Mouse (Mus musculus) forebrain, postnatal 0 days (tissue): Measurements from ENCODE around the gene Usp32. TPM values are rescaled to one million over a fixed set of nuclear protein-coding genes. Genes with fewer than 3 reads are reported as not detected.
"Not testable (repeated sequence)": the region's sequence is repeated elsewhere in the genome, so short reads cannot be mapped to it uniquely, and the experiment has no call there.

Source experiments
- ATAC-seq: fragments of 200-750 bp; cut with Nextera tagmentation; 2 replicates; pipeline ENCODE4 v1.8.0; 2017; ENCODE audit warnings: mild to moderate bottlenecking, moderate library complexity
- DNase-seq: peaks from one replicate; pipeline ENCODE4 v3.0.0-alpha.2; 2015
- H3K27ac ChIP-seq: fragments of 300-500 bp; sonication (generic); 2 replicates; pipeline ENCODE4 v1.5.1; 2014; ENCODE audit warnings: low read depth, mild to moderate bottlenecking, antibody characterized with exemption, low read length, moderate library complexity, mixed read lengths
- H3K27me3 ChIP-seq: fragments of 300-500 bp; sonication (generic); 2 replicates; pipeline ENCODE4 v1.6.1; 2014; ENCODE audit warnings: mild to moderate bottlenecking, low read length, mixed read lengths; ENCODE audit not compliant: insufficient read depth
- H3K36me3 ChIP-seq: fragments of 300-500 bp; sonication (generic); 2 replicates; pipeline ENCODE4 v1.6.1; 2014; ENCODE audit warnings: mild to moderate bottlenecking, moderate library complexity; ENCODE audit not compliant: insufficient read depth
- H3K4me1 ChIP-seq: fragments of 300-500 bp; sonication (generic); 2 replicates; pipeline ENCODE4 v1.6.1; 2014; ENCODE audit warnings: antibody characterized with exemption; ENCODE audit not compliant: insufficient read depth
- H3K4me2 ChIP-seq: fragments of 300-500 bp; sonication (generic); 2 replicates; pipeline ENCODE4 v1.6.1; 2014; ENCODE audit warnings: low read depth, mild to moderate bottlenecking, moderate library complexity
- H3K4me3 ChIP-seq: fragments of 300-500 bp; sonication (generic); 2 replicates; pipeline ENCODE4 v1.5.1; 2014; ENCODE audit warnings: low read depth, low read length, mixed read lengths
- H3K9ac ChIP-seq: fragments of 300-500 bp; sonication (generic); 2 replicates; pipeline ENCODE4 v1.6.1; 2014; ENCODE audit warnings: mild to moderate bottlenecking
- H3K9me3 ChIP-seq: fragments of 300-500 bp; sonication (generic); 2 replicates; pipeline ENCODE4 v1.6.1; 2016; ENCODE audit warnings: low read length
- CTCF ChIP-seq: sonication (generic); IDR thresholded peaks from 2 replicates; pipeline ENCODE4 v1.5.1; 2016; ENCODE audit warnings: antibody characterized with exemption, control low read depth, low read depth
- WGBS: fragments of 180-500 bp; shearing (Covaris S2); extraction: QIAGEN DNeasy Blood & Tissue Kit; methylation state at CpG from one replicate; pipeline ENCODE4 v1.1.7; 2014; 5-methylcytosine and 5-hydroxymethylcytosine counted together
- polyA plus RNA-seq: library from polyadenylated mRNA; unstranded; fragments of >200 nt; fragmentation: Nextera tagmentation; extraction: Ambion mirVana; gene quantifications from 2 replicates; pipeline ENCODE4 v1.2.1, GENCODE M21; 2015
- total RNA-seq: library from RNA; depleted of rRNA; stranded (reverse); fragments of >200 nt; gene quantifications from 2 replicates; pipeline ENCODE4 v1.2.3, GENCODE M21; 2014

The Usp32 gene
- total and polyA plus RNA-seq, 2 experiments from 2014 or later = 7.6 to 44.4 TPM

DNA sequence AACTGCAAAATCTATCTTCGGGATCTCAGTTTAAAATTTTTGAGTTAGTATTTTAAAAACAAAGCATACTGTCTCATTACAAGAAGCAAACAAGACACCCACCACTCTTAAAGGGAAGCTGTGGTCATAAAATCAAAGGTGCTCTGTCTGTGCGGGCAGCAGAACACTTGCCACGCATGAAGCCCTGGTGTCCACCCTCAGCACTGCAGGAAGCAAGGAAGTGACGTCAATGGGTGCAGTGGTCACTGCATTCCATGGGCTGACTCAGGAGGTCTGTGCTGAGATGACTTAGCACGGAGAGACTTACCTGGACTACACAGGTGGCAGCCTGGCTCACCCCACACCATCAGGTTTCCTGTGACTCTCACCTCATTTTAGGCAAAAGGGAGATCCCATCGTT is 37.8 kb upstream of the Usp32 start:
- H3K36me3 ChIP-seq = no peaks in the 10 kb centered on the region
- TF ChIP-seq CTCF = no peak
- no peak overlapping the region for H3K4me3 ChIP-seq
- no peak overlapping the region for H3K9ac ChIP-seq
- H3K4me1 ChIP-seq = no peaks in the 10 kb centered on the region
- no peak for ATAC-seq
- H3K27ac ChIP-seq = no peak overlapping the region
- H3K27me3 ChIP-seq = no peaks in the 10 kb centered on the region
- 83% methylated on average over 6 of the region's 6 CpGs for WGBS
- DNase-seq = no peak
- no peaks in the 10 kb centered on the region for H3K9me3 ChIP-seq
- H3K4me2 ChIP-seq = no peak overlapping the region

GRCm38 (mm10) chr11:85175941-85176340 is 36.0 kb upstream of the Usp32 start:
- Histone ChIP-seq H3K9ac (no peak overlapping the region), H3K4me1 (no peaks in the 10 kb centered on the region), H3K27me3 (no peaks in the 10 kb centered on the region), H3K4me2 (no peak overlapping the region), H3K4me3 (no peak overlapping the region), H3K36me3 (no peaks in the 10 kb centered on the region), H3K27ac (no peak overlapping the region), H3K9me3 (no peaks in the 10 kb centered on the region)
- DNase-seq = no peak
- no peak for TF ChIP-seq CTCF
- WGBS = 84% methylated on average over 3 of the region's 3 CpGs
- ATAC-seq = no peak

- Histone ChIP-seq H3K36me3 (no peaks in the 10 kb centered on the region), H3K27me3 (no peaks in the 10 kb centered on the region), H3K27ac (no peak overlapping the region), H3K4me3 (no peak overlapping the region), H3K4me1 (0 out of 2 replicates have a peak, but pooled peaks cover 6% of the 10 kb centered on the region), H3K4me2 (no peak overlapping the region), H3K9ac (no peak overlapping the region), H3K9me3 (no peaks in the 10 kb centered on the region)
- no peak for DNase-seq
- 52% methylated on average over 2 of the region's 2 CpGs for WGBS
- no peak for TF ChIP-seq CTCF
- no peak for ATAC-seq
Measured at GRCm38 (mm10) chr11:85170833-85171232, 30.9 kb upstream of the Usp32 start.

DNA sequence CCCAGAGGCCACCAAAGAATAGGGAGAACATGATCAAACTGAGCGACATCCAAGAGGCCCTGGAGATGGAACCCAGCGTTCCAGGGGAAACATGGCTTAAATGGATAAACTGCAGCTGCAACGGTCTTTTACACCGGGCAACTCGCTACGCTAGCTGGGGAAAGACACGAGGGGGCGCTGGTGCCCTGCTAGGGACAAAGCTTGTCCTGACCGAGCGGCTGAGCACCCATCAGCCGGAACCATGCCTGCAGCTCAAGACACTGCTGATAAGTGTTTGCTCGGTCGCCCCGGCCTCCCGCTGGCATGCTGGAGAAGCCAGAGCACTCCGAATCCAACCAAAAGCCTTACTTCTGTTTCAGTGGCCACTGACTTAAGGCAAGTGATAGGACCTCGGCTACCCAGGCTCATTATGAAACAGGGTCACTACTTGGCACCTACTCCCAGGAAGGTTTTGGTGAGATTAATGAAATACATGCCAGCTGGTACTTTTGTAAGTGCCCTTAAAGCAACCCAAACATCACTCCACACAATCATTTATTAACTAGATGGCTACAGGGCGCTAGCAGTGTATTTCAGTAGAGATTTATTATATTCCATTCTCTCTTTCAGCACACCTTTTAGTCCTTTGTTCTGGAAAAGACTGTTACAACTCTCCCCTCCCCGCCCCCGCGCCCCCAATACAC is 30.2 kb upstream of the Usp32 start, which contains the start of gene 1700125H20Rik:
TSS of gene 1700125H20Rik (plus strand) at position 347 of the 683 bp plus-strand sequence.
- Histone ChIP-seq H3K4me3 (peak within 1 kb of the TSS; percentile 26), H3K4me2 (peak within 1 kb of the TSS; percentile 52), H3K4me1 (0 out of 2 replicates have a peak, but pooled peaks cover 6% of the 10 kb centered on the region), H3K36me3 (no peaks in the 10 kb centered on the region), H3K9me3 (no peaks in the 10 kb centered on the region), H3K27ac (no peak within 1 kb of the TSS), H3K9ac (peak within 1 kb of the TSS; percentile 32), H3K27me3 (no peaks in the 10 kb centered on the region)
- peak; percentile 92 for ATAC-seq
- peak; percentile 87 for DNase-seq
- TF ChIP-seq CTCF = peak; percentile 88
- 11% methylated on average over 21 of the region's 21 CpGs for WGBS

DNA sequence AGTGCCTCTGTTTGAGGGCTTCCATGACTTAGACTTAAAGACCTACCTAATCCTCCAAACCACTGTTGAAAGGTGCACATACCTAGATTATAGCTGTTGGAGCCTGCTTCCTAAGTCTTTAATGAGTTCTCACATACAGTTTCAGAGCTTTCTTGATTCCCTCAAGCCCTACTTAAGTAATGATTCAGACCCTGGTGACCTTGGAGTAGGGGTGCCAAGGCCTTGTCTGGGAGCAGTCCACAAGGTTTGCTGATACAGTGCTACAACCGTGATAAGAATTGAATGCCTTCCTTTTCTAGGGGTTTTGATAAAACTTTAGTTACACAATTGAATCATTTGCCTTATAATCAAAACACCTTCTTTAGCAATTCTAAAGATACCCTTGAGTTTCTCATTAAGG is 27.5 kb upstream of the Usp32 start:
- Histone ChIP-seq H3K27me3 (no peaks in the 10 kb centered on the region), H3K9me3 (no peaks in the 10 kb centered on the region), H3K36me3 (no peaks in the 10 kb centered on the region), H3K27ac (no peak overlapping the region), H3K4me1 (0 out of 2 replicates have a peak, but pooled peaks cover 6% of the 10 kb centered on the region), H3K4me3 (no peak overlapping the region), H3K4me2 (no peak overlapping the region), H3K9ac (no peak overlapping the region)
- no peak for TF ChIP-seq CTCF
- 76% methylated on average over 1 of the region's 1 CpGs for WGBS
- DNase-seq (no peak), ATAC-seq (no peak)

GRCm38 (mm10) chr11:85164371-85164770 is 24.4 kb upstream of the Usp32 start:
- no peak overlapping the region for H3K4me3 ChIP-seq
- no peak for TF ChIP-seq CTCF
- H3K4me2 ChIP-seq = no peak overlapping the region
- H3K4me1 ChIP-seq = no peaks in the 10 kb centered on the region
- no peaks in the 10 kb centered on the region for H3K9me3 ChIP-seq
- no peak for DNase-seq
- H3K27me3 ChIP-seq = no peaks in the 10 kb centered on the region
- no peak overlapping the region for H3K9ac ChIP-seq
- no peaks in the 10 kb centered on the region for H3K36me3 ChIP-seq
- ATAC-seq = no peak
- no peak overlapping the region for H3K27ac ChIP-seq

GRCm38 (mm10) chr11:85163014-85163413 is 23.1 kb upstream of the Usp32 start:
- H3K4me1 ChIP-seq, H3K9ac ChIP-seq, H3K4me3 ChIP-seq, H3K36me3 ChIP-seq, H3K27ac ChIP-seq, H3K9me3 ChIP-seq, ATAC-seq, H3K4me2 ChIP-seq, H3K27me3 ChIP-seq, DNase-seq: not testable (repeated sequence)
- WGBS = 88% methylated on average over 1 of the region's 1 CpGs
